Mouse (Mus musculus): ENCODE results near the gene Acsl3. TPM values are rescaled to one million over a fixed set of nuclear protein-coding genes. Genes with fewer than 3 reads are reported as not detected.

Acsl3 gene
- polyA plus RNA-seq, 1 experiment from 2014 or later, result 82.5 TPM

DNA sequence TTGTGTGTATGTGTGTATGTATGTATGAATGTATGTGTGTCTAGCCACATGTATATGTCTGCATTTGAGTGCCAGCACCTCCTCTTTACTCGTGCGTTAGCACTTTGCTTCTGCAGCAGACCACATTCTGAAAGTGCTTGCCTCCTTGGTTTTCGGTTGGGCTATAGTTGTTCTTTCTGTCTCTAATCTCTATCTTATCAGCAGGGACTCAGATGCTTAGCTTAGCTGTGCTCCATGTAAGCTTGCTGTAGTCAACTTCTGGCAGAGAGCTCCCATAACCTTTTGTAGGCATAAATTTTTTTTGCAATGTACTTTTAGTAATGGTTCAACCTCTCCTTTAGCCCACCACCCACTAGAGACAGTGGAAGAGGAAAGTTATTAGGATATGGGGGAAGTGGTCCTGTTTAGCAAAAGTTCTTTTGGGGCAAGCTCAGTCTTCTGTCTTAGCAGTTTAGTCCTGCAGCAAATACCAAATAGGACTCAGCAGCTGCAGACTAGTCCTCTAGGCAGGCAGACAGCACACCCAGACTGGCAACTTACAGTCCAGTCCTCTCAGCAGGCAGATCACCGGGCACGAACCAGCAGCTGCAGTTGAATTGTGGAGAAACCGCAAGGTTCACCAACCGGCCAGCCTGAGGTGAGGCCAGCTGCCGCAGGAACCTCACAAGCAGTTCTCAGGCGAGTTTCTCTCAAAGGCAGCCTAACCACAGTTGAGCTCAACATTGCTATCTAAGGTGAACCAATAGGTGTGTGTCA is 37.1 kb downstream of the Acsl3 start:
- WGBS, result 71% methylated on average over 9 of the region's 9 CpGs
- ATAC-seq (ENCODE audit: insufficient number of reproducible peaks, insufficient read depth, low FRiP score, low read depth), result no peak
- Histone ChIP-seq H3K4me1 (ENCODE audit: control insufficient read depth in 2 of 2, insufficient read depth in 2 of 2, low read length in 2 of 2) (peaks cover 0 to 12% of the 10 kb centered on the region in 2 experiments; a peak in 1 of 4 replicates), H3K9me3 (ENCODE audit: control insufficient read depth, low read length) (no peaks in the 10 kb centered on the region), H3K4me3 (ENCODE audit: control insufficient read depth in 1 of 2, insufficient read depth in 1 of 2, low read depth in 1 of 2, low read length in 2 of 2) (no peak overlapping the region), H3K9ac (ENCODE audit: low read length) (no peak overlapping the region), H3K27me3 (ENCODE audit: control insufficient read depth, insufficient read depth, low read length) (no peaks in the 10 kb centered on the region), H3K4me2 (ENCODE audit: low read length) (no peak overlapping the region), H3K27ac (replicated peaks in 1 of 2; ENCODE audit: control insufficient read depth in 1 of 2, insufficient read depth in 1 of 2, low read depth in 2 of 2, low read length in 2 of 2) (no peak overlapping the region), H3K36me3 (ENCODE audit: control insufficient read depth, insufficient read depth, low read length) (peaks cover 92% of the 10 kb centered on the region)

DNA sequence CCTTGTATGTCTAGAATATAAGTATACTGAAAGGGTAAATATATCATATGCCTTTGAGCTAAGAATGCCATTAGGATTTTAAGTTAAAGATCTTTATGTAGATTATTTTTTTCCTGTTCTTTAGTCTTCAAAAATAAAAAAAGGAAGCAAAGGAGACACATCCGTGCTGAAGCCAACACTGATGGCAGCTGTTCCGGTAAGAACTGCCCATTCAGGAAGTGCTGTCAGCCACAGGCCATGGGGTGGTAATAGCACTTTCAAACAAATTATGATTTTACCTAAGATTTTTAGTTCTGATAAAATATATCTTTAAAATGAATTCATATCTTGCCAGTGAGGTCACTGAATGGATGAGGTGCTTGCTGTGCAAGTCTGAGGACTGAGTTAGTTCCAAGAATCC is 38.7 kb downstream of the Acsl3 start:
- no peak overlapping the region for H3K27ac ChIP-seq (replicated peaks in 1 of 2; ENCODE audit: control insufficient read depth in 1 of 2, insufficient read depth in 1 of 2, low read depth in 2 of 2, low read length in 2 of 2)
- H3K36me3 ChIP-seq (ENCODE audit: control insufficient read depth, insufficient read depth, low read length), result peaks cover 88% of the 10 kb centered on the region
- no peaks in the 10 kb centered on the region for H3K9me3 ChIP-seq (ENCODE audit: control insufficient read depth, low read length)
- no peak overlapping the region for H3K9ac ChIP-seq (ENCODE audit: low read length)
- H3K4me1 ChIP-seq (ENCODE audit: control insufficient read depth in 2 of 2, insufficient read depth in 2 of 2, low read length in 2 of 2), result peaks cover 0 to 12% of the 10 kb centered on the region in 2 experiments; a peak in 1 of 4 replicates
- WGBS, result 88% methylated on average over 2 of the region's 2 CpGs
- no peak overlapping the region for H3K4me3 ChIP-seq (ENCODE audit: control insufficient read depth in 1 of 2, insufficient read depth in 1 of 2, low read depth in 1 of 2, low read length in 2 of 2)
- H3K4me2 ChIP-seq (ENCODE audit: low read length), result no peak overlapping the region
- no peak for ATAC-seq (ENCODE audit: insufficient number of reproducible peaks, insufficient read depth, low FRiP score, low read depth)
- H3K27me3 ChIP-seq (ENCODE audit: control insufficient read depth, insufficient read depth, low read length), result no peaks in the 10 kb centered on the region

DNA sequence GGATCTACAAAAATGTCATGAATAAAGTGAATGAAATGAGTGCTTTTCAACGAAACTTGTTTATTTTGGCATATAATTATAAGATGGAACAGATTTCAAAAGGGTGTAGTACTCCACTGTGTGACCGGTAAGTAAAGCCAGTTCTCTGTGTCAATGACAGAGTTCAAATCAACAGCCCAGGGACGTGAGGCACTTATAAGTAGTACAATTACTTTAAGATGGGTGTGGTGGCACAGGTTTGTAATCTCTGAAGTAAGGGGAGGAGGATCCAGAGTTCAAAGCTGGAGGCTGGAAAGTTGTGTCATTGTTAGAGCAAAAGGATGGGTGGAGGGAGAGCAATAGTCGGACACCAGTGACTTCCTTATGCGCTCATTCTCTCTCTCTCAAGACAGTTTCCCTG is 39.3 kb downstream of the Acsl3 start:
- WGBS, result 84% methylated on average over 5 of the region's 5 CpGs
- Histone ChIP-seq H3K4me2 (ENCODE audit: low read length) (no peak overlapping the region), H3K36me3 (ENCODE audit: control insufficient read depth, insufficient read depth, low read length) (peaks cover 90% of the 10 kb centered on the region), H3K4me3 (ENCODE audit: control insufficient read depth in 1 of 2, insufficient read depth in 1 of 2, low read depth in 1 of 2, low read length in 2 of 2) (no peak overlapping the region), H3K4me1 (ENCODE audit: control insufficient read depth in 2 of 2, insufficient read depth in 2 of 2, low read length in 2 of 2) (peaks cover 0 to 12% of the 10 kb centered on the region in 2 experiments; a peak in 1 of 4 replicates), H3K27me3 (ENCODE audit: control insufficient read depth, insufficient read depth, low read length) (no peaks in the 10 kb centered on the region), H3K9me3 (ENCODE audit: control insufficient read depth, low read length) (no peaks in the 10 kb centered on the region), H3K9ac (ENCODE audit: low read length) (no peak overlapping the region), H3K27ac (replicated peaks in 1 of 2; ENCODE audit: control insufficient read depth in 1 of 2, insufficient read depth in 1 of 2, low read depth in 2 of 2, low read length in 2 of 2) (no peak overlapping the region)
- no peak for ATAC-seq (ENCODE audit: insufficient number of reproducible peaks, insufficient read depth, low FRiP score, low read depth)

DNA sequence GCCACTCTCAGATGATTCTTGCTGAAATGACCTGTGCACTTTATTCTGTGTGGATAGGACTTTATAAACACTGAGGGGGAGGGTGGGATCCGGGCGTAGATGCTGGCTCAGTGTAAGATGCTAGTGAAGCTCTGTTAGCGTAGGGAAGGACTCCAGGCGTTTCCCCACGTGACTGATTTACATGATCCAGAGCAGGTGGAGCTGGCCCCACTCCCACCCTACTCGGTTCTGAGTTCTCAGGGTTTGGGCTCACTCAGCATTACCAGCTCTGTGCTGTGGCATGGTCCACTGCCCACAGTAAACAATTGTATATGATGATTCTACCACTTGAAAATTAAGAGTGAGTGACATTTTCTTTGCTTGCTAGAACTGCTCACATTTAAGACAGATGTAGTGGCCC is 40.5 kb downstream of the Acsl3 start:
- Histone ChIP-seq H3K4me3 (ENCODE audit: control insufficient read depth in 1 of 2, insufficient read depth in 1 of 2, low read depth in 1 of 2, low read length in 2 of 2) (no peak overlapping the region), H3K4me2 (ENCODE audit: low read length) (no peak overlapping the region), H3K27ac (replicated peaks in 1 of 2; ENCODE audit: control insufficient read depth in 1 of 2, insufficient read depth in 1 of 2, low read depth in 2 of 2, low read length in 2 of 2) (no peak overlapping the region), H3K9ac (ENCODE audit: low read length) (no peak overlapping the region), H3K27me3 (ENCODE audit: control insufficient read depth, insufficient read depth, low read length) (no peaks in the 10 kb centered on the region), H3K4me1 (ENCODE audit: control insufficient read depth in 2 of 2, insufficient read depth in 2 of 2, low read length in 2 of 2) (peaks cover 0 to 12% of the 10 kb centered on the region in 2 experiments; a peak in 1 of 4 replicates), H3K36me3 (ENCODE audit: control insufficient read depth, insufficient read depth, low read length) (peaks cover 90% of the 10 kb centered on the region), H3K9me3 (ENCODE audit: control insufficient read depth, low read length) (no peaks in the 10 kb centered on the region)
- 85% methylated on average over 6 of the region's 6 CpGs for WGBS
- ATAC-seq (ENCODE audit: insufficient number of reproducible peaks, insufficient read depth, low FRiP score, low read depth), result no peak

DNA sequence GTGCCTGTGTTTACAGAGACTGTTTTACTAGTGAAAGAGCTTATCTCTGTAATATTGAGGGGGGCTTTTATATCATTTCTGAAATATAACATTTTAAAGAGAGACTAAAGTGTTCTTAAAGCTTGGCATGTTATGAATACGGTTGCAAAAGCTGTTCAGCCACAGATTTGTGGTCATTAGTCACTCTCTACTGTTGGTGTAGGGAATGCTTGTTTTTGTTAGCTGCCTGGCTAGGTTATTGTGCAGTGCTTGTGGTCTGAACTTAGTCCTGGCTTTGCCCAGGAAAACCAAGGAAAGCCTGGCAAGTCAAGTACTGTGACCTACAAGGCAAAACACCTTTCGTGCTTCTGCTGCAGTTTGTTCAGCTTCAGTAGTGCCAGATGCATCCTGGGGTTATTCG is 44.1 kb downstream of the Acsl3 start:
- Histone ChIP-seq H3K27me3 (ENCODE audit: control insufficient read depth, insufficient read depth, low read length) (no peaks in the 10 kb centered on the region), H3K4me3 (ENCODE audit: control insufficient read depth in 1 of 2, insufficient read depth in 1 of 2, low read depth in 1 of 2, low read length in 2 of 2) (no peak overlapping the region), H3K36me3 (ENCODE audit: control insufficient read depth, insufficient read depth, low read length) (peaks cover 90% of the 10 kb centered on the region), H3K9me3 (ENCODE audit: control insufficient read depth, low read length) (no peaks in the 10 kb centered on the region), H3K9ac (ENCODE audit: low read length) (no peak overlapping the region), H3K4me2 (ENCODE audit: low read length) (no peak overlapping the region), H3K27ac (replicated peaks in 1 of 2; ENCODE audit: control insufficient read depth in 1 of 2, insufficient read depth in 1 of 2, low read depth in 2 of 2, low read length in 2 of 2) (no peak overlapping the region), H3K4me1 (ENCODE audit: control insufficient read depth in 2 of 2, insufficient read depth in 2 of 2, low read length in 2 of 2) (no peaks in the 10 kb centered on the region)
- WGBS, result 90% methylated on average over 3 of the region's 3 CpGs
- no peak for ATAC-seq (ENCODE audit: insufficient number of reproducible peaks, insufficient read depth, low FRiP score, low read depth)

DNA sequence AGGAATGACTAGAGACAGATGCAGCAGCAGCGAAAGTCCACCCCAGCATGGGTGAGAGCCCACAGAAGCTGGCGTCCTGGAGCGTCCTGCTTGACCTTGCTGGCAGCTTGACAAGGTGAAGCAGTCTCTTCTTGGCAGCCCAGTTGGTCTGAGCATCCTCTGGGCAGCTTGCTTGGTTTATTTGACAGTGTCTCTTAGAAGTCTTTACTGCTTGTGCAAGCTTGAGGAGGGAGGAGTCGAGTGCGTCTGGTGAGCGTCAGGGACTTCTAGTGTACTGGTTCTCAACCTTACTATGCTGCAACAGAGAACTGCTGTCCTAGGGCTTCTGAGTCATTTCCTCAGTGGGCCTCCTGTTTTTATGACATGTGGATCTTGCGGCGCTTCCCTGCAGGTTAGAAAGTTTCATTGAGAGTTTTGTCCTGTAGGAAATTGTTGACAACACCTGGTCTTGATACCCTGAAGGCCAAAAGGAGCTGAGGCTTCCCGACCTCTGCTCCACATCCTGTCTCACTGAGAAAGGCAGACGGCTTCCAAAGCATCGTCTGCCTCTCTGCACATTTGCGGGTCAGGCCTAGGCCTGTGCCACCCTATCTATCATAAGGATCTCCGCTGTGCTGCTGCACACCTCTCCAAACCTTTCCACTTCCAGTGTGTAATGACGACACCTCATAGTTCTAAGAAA is 44.8 kb downstream of the Acsl3 start:
- 71% methylated on average over 14 of the region's 14 CpGs for WGBS
- no peak overlapping the region for H3K27ac ChIP-seq (replicated peaks in 1 of 2; ENCODE audit: control insufficient read depth in 1 of 2, insufficient read depth in 1 of 2, low read depth in 2 of 2, low read length in 2 of 2)

DNA sequence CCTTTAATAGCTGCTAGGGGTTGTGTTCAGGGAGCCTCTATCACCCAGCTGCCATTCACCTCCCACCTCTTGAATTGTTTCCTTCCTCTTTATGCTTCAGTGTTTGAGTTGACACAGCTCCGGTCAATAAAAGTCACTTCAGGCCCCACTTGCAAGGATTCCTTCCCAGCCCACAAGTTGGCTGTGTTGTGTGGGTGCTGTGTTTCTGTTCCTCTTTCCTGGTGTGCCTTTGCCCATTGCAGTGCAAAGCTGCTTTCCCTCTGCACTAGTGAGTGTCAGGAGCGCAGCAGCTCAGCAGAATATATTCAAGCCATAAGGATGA is 45.3 kb downstream of the Acsl3 start:
- Histone ChIP-seq H3K27me3 (ENCODE audit: control insufficient read depth, insufficient read depth, low read length) (no peaks in the 10 kb centered on the region), H3K9ac (ENCODE audit: low read length) (no peak overlapping the region), H3K27ac (replicated peaks in 1 of 2; ENCODE audit: control insufficient read depth in 1 of 2, insufficient read depth in 1 of 2, low read depth in 2 of 2, low read length in 2 of 2) (no peak overlapping the region), H3K36me3 (ENCODE audit: control insufficient read depth, insufficient read depth, low read length) (peaks cover 84% of the 10 kb centered on the region), H3K9me3 (ENCODE audit: control insufficient read depth, low read length) (no peaks in the 10 kb centered on the region), H3K4me3 (ENCODE audit: control insufficient read depth in 1 of 2, insufficient read depth in 1 of 2, low read depth in 1 of 2, low read length in 2 of 2) (no peak overlapping the region), H3K4me1 (ENCODE audit: control insufficient read depth in 2 of 2, insufficient read depth in 2 of 2, low read length in 2 of 2) (no peaks in the 10 kb centered on the region), H3K4me2 (ENCODE audit: low read length) (no peak overlapping the region)
- ATAC-seq (ENCODE audit: insufficient number of reproducible peaks, insufficient read depth, low FRiP score, low read depth), result no peak
- WGBS, result 79% methylated on average over 2 of the region's 2 CpGs

More for the DNA sequence above, 44.8 kb downstream of the Acsl3 start:
- Histone ChIP-seq H3K4me3 (ENCODE audit: control insufficient read depth in 1 of 2, insufficient read depth in 1 of 2, low read depth in 1 of 2, low read length in 2 of 2) (no peak overlapping the region), H3K27me3 (ENCODE audit: control insufficient read depth, insufficient read depth, low read length) (no peaks in the 10 kb centered on the region), H3K4me1 (ENCODE audit: control insufficient read depth in 2 of 2, insufficient read depth in 2 of 2, low read length in 2 of 2) (no peaks in the 10 kb centered on the region), H3K9me3 (ENCODE audit: control insufficient read depth, low read length) (no peaks in the 10 kb centered on the region), H3K4me2 (ENCODE audit: low read length) (no peak overlapping the region), H3K9ac (ENCODE audit: low read length) (no peak overlapping the region), H3K36me3 (ENCODE audit: control insufficient read depth, insufficient read depth, low read length) (peaks cover 88% of the 10 kb centered on the region)
- no peak for ATAC-seq (ENCODE audit: insufficient number of reproducible peaks, insufficient read depth, low FRiP score, low read depth)
